Mouse (Mus musculus) intestine, embryonic 16.5 days (tissue): ENCODE measurements at regions not wholly inside any gene's neighbourhood (a gene's known extent, or its start where the extent isn't known, plus 50 kb on each side); places are given as distances from the start of the nearest gene placed in this dataset.

Experiments
- ATAC-seq: fragments of 200-750 bp; cut with Nextera tagmentation; 2 replicates; pipeline ENCODE4 v1.8.0; 2017; ENCODE audit warnings: moderate TSS enrichment, moderate library complexity
- H3K27ac ChIP-seq: fragments of 300-500 bp; sonication (generic); 2 replicates; pipeline ENCODE4 v1.5.1; 2014; ENCODE audit warnings: mild to moderate bottlenecking, low read length
- H3K27me3 ChIP-seq: fragments of 300-500 bp; sonication (generic); replicated peaks from 2 replicates; pipeline ENCODE4 v1.6.1; 2014; ENCODE audit warnings: low read length, control low read depth, mixed read lengths; ENCODE audit not compliant: control insufficient read depth, insufficient read depth
- H3K36me3 ChIP-seq: fragments of 300-500 bp; sonication (generic); 2 replicates; pipeline ENCODE4 v1.6.1; 2014; ENCODE audit warnings: low read length, control low read depth; ENCODE audit not compliant: control insufficient read depth, insufficient read depth
- H3K4me1 ChIP-seq: fragments of 300-500 bp; sonication (generic); 2 replicates; pipeline ENCODE4 v1.6.1; 2014; ENCODE audit warnings: low read length, control low read depth, mixed read lengths; ENCODE audit not compliant: control insufficient read depth, insufficient read depth
- H3K4me2 ChIP-seq: fragments of 300-500 bp; sonication (generic); 2 replicates; pipeline ENCODE4 v1.6.1; 2014; ENCODE audit warnings: low read depth, low read length, control low read depth
- H3K4me3 ChIP-seq: fragments of 300-500 bp; sonication (generic); 2 replicates; pipeline ENCODE4 v1.5.1; 2014; ENCODE audit warnings: mild to moderate bottlenecking, low read length
- H3K9ac ChIP-seq: fragments of 300-500 bp; sonication (generic); 2 replicates; pipeline ENCODE4 v1.6.1; 2014; ENCODE audit warnings: low read depth, low read length
- H3K9me3 ChIP-seq: fragments of 300-500 bp; sonication (generic); 2 replicates; pipeline ENCODE4 v1.6.1; 2016; ENCODE audit warnings: low read length, control low read depth; ENCODE audit not compliant: control insufficient read depth
- WGBS: fragments of 180-500 bp; shearing (Covaris S2); extraction: QIAGEN DNeasy Blood & Tissue Kit; methylation state at CpG from one replicate; pipeline ENCODE4 v1.1.7; 2014; 5-methylcytosine and 5-hydroxymethylcytosine counted together

GRCm38 (mm10) chr8:92147672-92148071 lies 209.8 kb upstream of the Irx5 start:
- H3K27ac ChIP-seq, result no peak overlapping the region
- H3K4me3 ChIP-seq, result no peak overlapping the region
- 79% methylated on average over 3 of the region's 3 CpGs for WGBS
- H3K9ac ChIP-seq, result no peak overlapping the region
- no peaks in the 10 kb centered on the region for H3K9me3 ChIP-seq
- no peaks in the 10 kb centered on the region for H3K4me1 ChIP-seq
- no peak for ATAC-seq
- no peaks in the 10 kb centered on the region for H3K36me3 ChIP-seq
- no peaks in the 10 kb centered on the region for H3K27me3 ChIP-seq
- no peak overlapping the region for H3K4me2 ChIP-seq

GRCm38 (mm10) chr8:92137091-92137882 lies 220.1 kb upstream of the Irx5 start:
- WGBS, result 23% methylated on average over 15 of the region's 17 CpGs
- H3K4me3 ChIP-seq, result no peak overlapping the region

GRCm38 (mm10) chr8:92136413-92136812 lies 221.0 kb upstream of the Irx5 start:
- H3K27me3 ChIP-seq, result peaks cover 5% of the 10 kb centered on the region; the same call in 1 of the 2 replicates
- 0 out of 2 replicates have a peak, but pooled peaks cover 3% of the 10 kb centered on the region for H3K4me1 ChIP-seq
- ATAC-seq, result no peak
- no peak overlapping the region for H3K4me3 ChIP-seq
- H3K4me2 ChIP-seq, result no peak overlapping the region
- H3K9ac ChIP-seq, result no peak overlapping the region
- no peaks in the 10 kb centered on the region for H3K9me3 ChIP-seq
- H3K36me3 ChIP-seq, result no peaks in the 10 kb centered on the region
- WGBS, result 23% methylated on average over 13 of the region's 13 CpGs
- H3K27ac ChIP-seq, result no peak overlapping the region

More at GRCm38 (mm10) chr8:92137091-92137882, 220.1 kb upstream of the Irx5 start:
- Histone ChIP-seq H3K9me3 (no peaks in the 10 kb centered on the region), H3K36me3 (no peaks in the 10 kb centered on the region), H3K4me2 (0 out of 2 replicates have a peak overlapping the region, but pooled peaks have one; percentile 19), H3K27me3 (peaks cover 5% of the 10 kb centered on the region; the same call in 1 of the 2 replicates), H3K27ac (no peak overlapping the region), H3K4me1 (0 out of 2 replicates have a peak, but pooled peaks cover 3% of the 10 kb centered on the region), H3K9ac (no peak overlapping the region)
- no peak for ATAC-seq

GRCm38 (mm10) chr8:92134434-92134833 lies 223.0 kb upstream of the Irx5 start:
- Histone ChIP-seq H3K27me3 (peaks cover 5% of the 10 kb centered on the region; the same call in 1 of the 2 replicates), H3K4me2 (no peak overlapping the region), H3K9ac (no peak overlapping the region), H3K9me3 (no peaks in the 10 kb centered on the region), H3K4me1 (peaks cover 5% of the 10 kb centered on the region), H3K4me3 (no peak overlapping the region), H3K27ac (no peak overlapping the region), H3K36me3 (no peaks in the 10 kb centered on the region)
- 42% methylated on average over 5 of the region's 5 CpGs for WGBS
- no peak for ATAC-seq

GRCm38 (mm10) chr8:92133484-92134406 lies 223.7 kb upstream of the Irx5 start:
- Histone ChIP-seq H3K9me3 (no peaks in the 10 kb centered on the region), H3K27me3 (peaks cover 5% of the 10 kb centered on the region), H3K27ac (no peak overlapping the region), H3K4me2 (no peak overlapping the region), H3K9ac (no peak overlapping the region), H3K4me1 (peaks cover 9% of the 10 kb centered on the region), H3K4me3 (no peak overlapping the region), H3K36me3 (no peaks in the 10 kb centered on the region)
- 41% methylated on average over 24 of the region's 24 CpGs for WGBS
- ATAC-seq, result no peak

GRCm38 (mm10) chr8:92132949-92133348 lies 224.5 kb upstream of the Irx5 start:
- Histone ChIP-seq H3K9me3 (no peaks in the 10 kb centered on the region), H3K9ac (no peak overlapping the region), H3K4me2 (no peak overlapping the region), H3K4me3 (no peak overlapping the region), H3K27me3 (peaks cover 5% of the 10 kb centered on the region), H3K4me1 (peaks cover 9% of the 10 kb centered on the region), H3K27ac (no peak overlapping the region), H3K36me3 (no peaks in the 10 kb centered on the region)
- 68% methylated on average over 4 of the region's 4 CpGs for WGBS
- ATAC-seq, result no peak

GRCm38 (mm10) chr8:92132526-92132925 lies 224.9 kb upstream of the Irx5 start:
- no peak overlapping the region for H3K4me3 ChIP-seq
- H3K9ac ChIP-seq, result no peak overlapping the region
- peaks cover 9% of the 10 kb centered on the region for H3K4me1 ChIP-seq
- WGBS, result 70% methylated on average over 5 of the region's 5 CpGs
- ATAC-seq, result no peak
- H3K9me3 ChIP-seq, result no peaks in the 10 kb centered on the region
- H3K27me3 ChIP-seq, result peaks cover 6% of the 10 kb centered on the region
- H3K36me3 ChIP-seq, result no peaks in the 10 kb centered on the region
- H3K27ac ChIP-seq, result no peak overlapping the region
- H3K4me2 ChIP-seq, result no peak overlapping the region

- Histone ChIP-seq H3K36me3 (no peaks in the 10 kb centered on the region), H3K4me2 (no peak overlapping the region), H3K27me3 (peaks cover 9% of the 10 kb centered on the region), H3K9me3 (no peaks in the 10 kb centered on the region), H3K4me3 (no peak overlapping the region), H3K9ac (no peak overlapping the region), H3K27ac (no peak overlapping the region), H3K4me1 (peaks cover 6% of the 10 kb centered on the region)
- no peak for ATAC-seq
- 46% methylated on average over 8 of the region's 8 CpGs for WGBS
These were observed 227.3 kb upstream of the Irx5 start for GRCm38 (mm10) chr8:92130025-92130557.
